Mouse (Mus musculus) erythroblast, embryonic 14.5 days (primary cell): ENCODE measurements around the gene Tram2. TPM values are rescaled to one million over a fixed set of nuclear protein-coding genes. Genes with fewer than 3 reads are reported as not detected.

Experiments used
- H3K27me3 ChIP-seq: 2 replicates; pipeline ENCODE4 v1.6.1; 2012; ENCODE audit warnings: inconsistent platforms; ENCODE audit not compliant: control insufficient read depth
- H3K36me3 ChIP-seq: 2 replicates; pipeline ENCODE4 v1.6.1; 2012; ENCODE audit warnings: mild to moderate bottlenecking, inconsistent platforms; ENCODE audit not compliant: control insufficient read depth
- H3K4me1 ChIP-seq: 2 replicates; pipeline ENCODE4 v1.6.1; 2012; ENCODE audit warnings: inconsistent platforms; ENCODE audit not compliant: control insufficient read depth
- H3K4me3 ChIP-seq: replicated peaks from 2 replicates; pipeline ENCODE3; 2012; ENCODE audit warnings: moderate library complexity, mild to moderate bottlenecking, inconsistent platforms
- H3K9me3 ChIP-seq: 2 replicates; pipeline ENCODE4 v1.6.1; 2012; ENCODE audit warnings: low read length, inconsistent platforms, mixed read lengths; ENCODE audit not compliant: control insufficient read depth
- GATA1 ChIP-seq: IDR thresholded peaks from 2 replicates; pipeline ENCODE4 v1.6.1; 2012; ENCODE audit warnings: low read length, inconsistent platforms, mixed read lengths
- TAL1 ChIP-seq: IDR thresholded peaks from 3 replicates; pipeline ENCODE4 v1.6.1; 2012; ENCODE audit warnings: low read length, inconsistent platforms, mixed read lengths
- polyA plus RNA-seq: library from polyadenylated mRNA; stranded (reverse); fragments of >175 nt; gene quantifications from 2 replicates; pipeline ENCODE4 v1.2.3, GENCODE M21; 2012

Gene Tram2
- polyA plus RNA-seq, 1 experiment = not detected

GRCm38 (mm10) chr1:21049005-21049404 lies 30.0 kb downstream of the Tram2 start:
- TF ChIP-seq TAL1 = no peak
- no peak for TF ChIP-seq GATA1
- no peaks in the 10 kb centered on the region for H3K36me3 ChIP-seq

DNA sequence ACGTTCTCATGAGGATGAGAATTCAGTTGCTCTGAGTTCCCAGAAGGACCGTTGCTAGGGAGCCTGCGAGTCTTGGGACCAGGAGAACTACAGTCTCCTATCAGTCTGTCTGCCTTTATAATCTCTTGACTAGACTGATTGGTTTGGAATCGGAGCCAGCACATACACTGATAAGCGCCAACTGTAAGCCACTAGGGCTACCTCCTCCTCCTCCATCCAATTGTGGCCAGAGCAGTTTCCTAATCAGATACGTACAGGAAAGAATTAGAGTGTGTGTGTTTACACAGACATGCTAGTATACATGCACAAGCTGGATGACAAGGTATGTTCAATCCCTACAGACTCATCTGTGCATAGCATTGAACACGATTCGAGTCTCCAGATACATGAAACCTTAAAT lies 30.6 kb downstream of the Tram2 start:
- H3K27me3 ChIP-seq = no peaks in the 10 kb centered on the region
- no peak overlapping the region for H3K4me3 ChIP-seq
- H3K4me1 ChIP-seq = peaks cover 10% of the 10 kb centered on the region
- no peaks in the 10 kb centered on the region for H3K36me3 ChIP-seq
- TF ChIP-seq TAL1 (no peak), GATA1 (no peak)
- H3K9me3 ChIP-seq = no peaks in the 10 kb centered on the region

More at GRCm38 (mm10) chr1:21049005-21049404, 30.0 kb downstream of the Tram2 start:
- Histone ChIP-seq H3K4me1 (peaks cover 10% of the 10 kb centered on the region), H3K27me3 (no peaks in the 10 kb centered on the region), H3K4me3 (no peak overlapping the region), H3K9me3 (no peaks in the 10 kb centered on the region)

DNA sequence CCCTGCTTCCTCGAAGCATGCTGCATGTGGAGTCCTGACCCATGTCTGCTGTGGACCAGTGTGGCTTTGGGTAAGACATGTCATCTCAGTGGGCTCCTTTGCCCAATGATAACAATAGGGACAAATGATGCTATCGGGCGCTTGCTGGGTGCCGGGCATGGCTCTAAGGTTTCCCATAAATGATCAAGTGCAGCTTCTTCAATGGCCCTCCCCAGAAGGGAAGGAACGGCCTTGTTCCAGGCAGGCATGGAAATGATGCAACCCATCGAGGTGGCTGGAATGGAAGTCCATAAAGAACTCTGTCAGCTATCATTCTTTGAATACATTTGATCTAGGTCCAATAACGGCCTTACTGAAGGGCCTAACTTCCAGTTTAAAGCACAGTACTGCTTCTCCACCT lies 36.6 kb downstream of the Tram2 start:
- Histone ChIP-seq H3K36me3 (no peaks in the 10 kb centered on the region), H3K27me3 (no peaks in the 10 kb centered on the region), H3K4me1 (no peaks in the 10 kb centered on the region), H3K4me3 (no peak overlapping the region), H3K9me3 (no peaks in the 10 kb centered on the region)
- TF ChIP-seq GATA1 (no peak), TAL1 (no peak)

- H3K4me3 ChIP-seq = no peak overlapping the region
- no peaks in the 10 kb centered on the region for H3K4me1 ChIP-seq
- H3K27me3 ChIP-seq = no peaks in the 10 kb centered on the region
- no peaks in the 10 kb centered on the region for H3K36me3 ChIP-seq
- no peak for TF ChIP-seq GATA1
- TF ChIP-seq TAL1 = no peak
- no peaks in the 10 kb centered on the region for H3K9me3 ChIP-seq
Observed at GRCm38 (mm10) chr1:21040610-21041326, 38.3 kb downstream of the Tram2 start.

DNA sequence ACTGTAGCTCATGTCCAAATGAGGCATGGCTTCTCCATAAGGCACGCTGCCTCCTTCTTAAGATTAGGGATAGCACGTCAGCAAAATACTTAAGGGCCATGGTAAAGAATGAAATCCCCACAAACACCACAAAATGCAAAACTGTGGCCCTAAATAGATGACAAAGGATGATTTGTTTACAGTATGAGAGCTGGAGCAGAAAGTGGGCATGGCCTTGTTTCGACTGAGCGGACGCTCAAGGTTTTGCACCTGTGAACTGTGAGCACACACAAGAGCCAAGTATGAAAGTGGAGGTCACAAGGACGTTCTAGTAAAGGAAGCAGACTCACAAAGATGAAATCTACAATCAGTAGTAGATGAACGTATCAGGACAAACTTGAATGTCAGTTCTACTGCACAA lies 38.9 kb downstream of the Tram2 start:
- H3K4me1 ChIP-seq = no peaks in the 10 kb centered on the region
- H3K4me3 ChIP-seq = no peak overlapping the region
- no peaks in the 10 kb centered on the region for H3K27me3 ChIP-seq
- H3K36me3 ChIP-seq = no peaks in the 10 kb centered on the region
- no peaks in the 10 kb centered on the region for H3K9me3 ChIP-seq
- TF ChIP-seq TAL1 = no peak
- no peak for TF ChIP-seq GATA1

- TF ChIP-seq GATA1 = no peak
- no peak for TF ChIP-seq TAL1
Observed at GRCm38 (mm10) chr1:21039564-21039963, 39.5 kb downstream of the Tram2 start.

GRCm38 (mm10) chr1:21037881-21038601 lies 41.0 kb downstream of the Tram2 start:
- TF ChIP-seq TAL1 (no peak), GATA1 (no peak)
- Histone ChIP-seq H3K27me3 (no peaks in the 10 kb centered on the region), H3K4me3 (no peak overlapping the region), H3K9me3 (no peaks in the 10 kb centered on the region), H3K4me1 (no peaks in the 10 kb centered on the region), H3K36me3 (no peaks in the 10 kb centered on the region)

More at GRCm38 (mm10) chr1:21039564-21039963, 39.5 kb downstream of the Tram2 start:
- Histone ChIP-seq H3K27me3 (no peaks in the 10 kb centered on the region), H3K36me3 (no peaks in the 10 kb centered on the region), H3K4me1 (no peaks in the 10 kb centered on the region), H3K9me3 (no peaks in the 10 kb centered on the region), H3K4me3 (no peak overlapping the region)

- Histone ChIP-seq H3K4me3 (no peak overlapping the region), H3K4me1 (no peaks in the 10 kb centered on the region), H3K27me3 (no peaks in the 10 kb centered on the region), H3K36me3 (no peaks in the 10 kb centered on the region), H3K9me3 (no peaks in the 10 kb centered on the region)
- no peak for TF ChIP-seq GATA1
- TF ChIP-seq TAL1 = no peak
Observed at GRCm38 (mm10) chr1:21035878-21036277, 43.2 kb downstream of the Tram2 start.

GRCm38 (mm10) chr1:21033792-21034119 lies 45.3 kb downstream of the Tram2 start:
- Histone ChIP-seq H3K4me1 (no peaks in the 10 kb centered on the region), H3K27me3 (no peaks in the 10 kb centered on the region), H3K36me3 (no peaks in the 10 kb centered on the region), H3K4me3 (no peak overlapping the region), H3K9me3 (no peaks in the 10 kb centered on the region)
- no peak for TF ChIP-seq GATA1
- TF ChIP-seq TAL1 = no peak
